Mouse (Mus musculus) lung, postnatal 0 days (tissue): ENCODE measurements at regions not wholly inside any gene's neighbourhood (a gene's known extent, or its start where the extent isn't known, plus 50 kb on each side); places are given as distances from the start of the nearest gene placed in this dataset.
"Not testable (repeated sequence)": the region's sequence is repeated elsewhere in the genome, so short reads cannot be mapped to it uniquely, and the experiment has no call there.

Source experiments
- ATAC-seq: fragments of 200-750 bp; cut with Nextera tagmentation; 2 replicates; pipeline ENCODE4 v1.8.0; 2017; ENCODE audit warnings: moderate library complexity
- DNase-seq: peaks from one replicate; pipeline ENCODE4 v3.0.0-alpha.2; 2016; ENCODE audit warnings: low spot score
- H3K27ac ChIP-seq: fragments of 300-500 bp; sonication (generic); 2 replicates; pipeline ENCODE4 v1.5.1; 2014; ENCODE audit warnings: antibody characterized with exemption, mild to moderate bottlenecking, low read length, mixed read lengths
- H3K27me3 ChIP-seq: fragments of 300-500 bp; sonication (generic); replicated peaks from 2 replicates; pipeline ENCODE4 v1.6.1; 2014; ENCODE audit warnings: low read length, mixed read lengths; ENCODE audit not compliant: insufficient read depth
- H3K36me3 ChIP-seq: fragments of 300-500 bp; sonication (generic); 2 replicates; pipeline ENCODE4 v1.6.1; 2014; ENCODE audit warnings: low read length, mixed read lengths; ENCODE audit not compliant: insufficient read depth
- H3K4me1 ChIP-seq: fragments of 300-500 bp; sonication (generic); 2 replicates; pipeline ENCODE4 v1.6.1; 2014; ENCODE audit warnings: antibody characterized with exemption, low read depth, low read length, mixed read lengths; ENCODE audit not compliant: insufficient read depth
- H3K4me2 ChIP-seq: fragments of 300-500 bp; sonication (generic); replicated peaks from 2 replicates; pipeline ENCODE4 v1.6.1; 2014; ENCODE audit warnings: low read depth, mild to moderate bottlenecking, low read length, moderate library complexity, mixed read lengths
- H3K4me3 ChIP-seq: fragments of 300-500 bp; sonication (generic); 2 replicates; pipeline ENCODE4 v1.5.1; 2014; ENCODE audit warnings: low read depth, low read length
- H3K9ac ChIP-seq: fragments of 300-500 bp; sonication (generic); replicated peaks from 2 replicates; pipeline ENCODE4 v1.6.1; 2014; ENCODE audit warnings: low read depth, mild to moderate bottlenecking
- H3K9me3 ChIP-seq: fragments of 300-500 bp; sonication (generic); 2 replicates; pipeline ENCODE4 v1.6.1; 2016; ENCODE audit warnings: low read length, mixed read lengths
- CTCF ChIP-seq: IDR thresholded peaks from 2 replicates; pipeline ENCODE4 v1.5.1; 2016; ENCODE audit warnings: antibody characterized with exemption, mild to moderate bottlenecking
- EP300 ChIP-seq: IDR thresholded peaks from 2 replicates; pipeline ENCODE4 v1.6.1; 2016; ENCODE audit warnings: antibody characterized with exemption, mild to moderate bottlenecking, control low read depth
- WGBS: fragments of 180-500 bp; shearing (Covaris S2); extraction: QIAGEN DNeasy Blood & Tissue Kit; methylation state at CpG from one replicate; pipeline ENCODE4 v1.1.7; 2014; 5-methylcytosine and 5-hydroxymethylcytosine counted together

DNA sequence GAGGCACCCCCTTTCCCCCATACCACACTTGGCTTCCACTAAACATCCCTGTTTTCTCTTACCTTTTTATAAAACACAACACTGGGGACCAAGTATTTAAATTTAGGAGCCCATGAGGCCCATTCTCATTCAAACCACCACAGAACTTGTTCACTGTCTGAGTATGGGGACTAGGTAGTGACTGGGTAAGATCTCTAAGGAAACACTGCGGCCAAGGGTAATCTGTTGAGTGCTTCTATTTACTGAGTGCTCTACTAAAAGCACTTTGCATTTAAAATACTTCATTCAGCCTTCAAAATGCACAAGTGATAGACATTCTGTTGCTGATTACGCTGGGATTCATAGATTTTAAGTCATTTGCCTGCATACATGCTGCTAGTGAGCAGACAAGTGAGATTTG is 141.4 kb upstream of the Trim24 start:
- TF ChIP-seq CTCF (no peak), EP300 (no peak)
- no peak for ATAC-seq
- Histone ChIP-seq H3K27me3 (no peaks in the 10 kb centered on the region), H3K9me3 (no peaks in the 10 kb centered on the region), H3K36me3 (no peaks in the 10 kb centered on the region), H3K9ac (no peak overlapping the region), H3K4me2 (no peak overlapping the region), H3K4me1 (no peaks in the 10 kb centered on the region), H3K4me3 (no peak overlapping the region), H3K27ac (no peak overlapping the region)
- no peak for DNase-seq
- WGBS = 87% methylated on average over 2 of the region's 2 CpGs

DNA sequence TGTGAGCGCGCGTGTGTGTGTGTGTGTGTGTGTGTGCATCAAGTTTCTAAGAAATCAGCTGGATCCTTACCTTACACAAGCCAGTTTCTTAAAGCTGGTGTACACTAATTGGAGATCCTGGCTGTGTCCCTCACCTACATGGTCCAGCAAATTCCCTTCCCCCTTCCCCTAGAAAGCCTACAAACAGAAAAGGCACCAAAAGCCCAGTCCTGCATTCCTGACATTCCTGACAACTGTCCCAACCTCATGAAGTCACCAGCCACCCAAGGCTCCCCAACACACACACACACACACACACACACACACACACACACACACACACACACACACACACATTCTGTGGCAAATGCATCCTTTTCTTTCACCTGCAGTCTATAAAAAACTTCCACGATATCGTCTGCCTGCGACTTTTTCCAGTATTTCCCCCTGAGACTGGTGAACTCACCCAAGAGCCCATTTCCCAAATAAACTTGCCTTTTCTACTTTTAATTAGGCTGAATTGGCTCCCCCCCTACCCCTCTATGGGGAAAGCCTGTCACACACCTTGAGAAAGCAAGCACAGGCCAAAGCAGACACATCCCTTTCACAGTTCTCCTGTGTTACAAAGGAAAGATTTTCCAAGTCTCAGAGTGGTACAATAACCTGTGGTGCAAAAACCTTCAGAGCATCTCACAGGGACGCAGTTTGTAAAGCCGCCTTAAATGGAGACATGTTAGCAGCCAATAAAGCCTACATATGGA is 139.9 kb upstream of the Trim24 start:
- no peak for TF ChIP-seq EP300
- no peak for TF ChIP-seq CTCF
- Histone ChIP-seq H3K36me3 (no peaks in the 10 kb centered on the region), H3K4me3 (no peak overlapping the region), H3K9me3 (no peaks in the 10 kb centered on the region), H3K4me1 (no peaks in the 10 kb centered on the region), H3K27me3 (no peaks in the 10 kb centered on the region), H3K4me2 (no peak overlapping the region), H3K9ac (no peak overlapping the region), H3K27ac (no peak overlapping the region)
- ATAC-seq (no peak), DNase-seq (peak; percentile 21)
- 65% methylated on average over 8 of the region's 8 CpGs for WGBS

DNA sequence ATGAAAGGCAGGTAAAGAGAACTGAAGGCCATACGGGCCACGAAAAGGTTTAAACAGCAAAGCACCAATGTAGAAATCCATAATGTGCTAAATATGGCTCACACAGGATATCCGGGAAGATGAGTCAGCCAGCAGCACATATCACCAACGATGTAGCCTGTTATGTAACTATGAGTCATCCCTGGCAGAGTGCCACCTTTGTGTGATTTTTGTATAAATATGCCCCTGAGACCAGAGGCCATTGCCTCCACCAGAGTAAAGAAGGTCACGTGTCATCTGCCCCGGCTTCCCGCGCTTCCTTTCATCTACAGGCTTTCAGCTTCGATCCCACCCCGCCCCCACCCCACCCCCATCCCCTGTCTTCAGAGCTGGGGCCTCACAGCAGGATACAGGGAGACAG is 138.2 kb upstream of the Trim24 start:
- TF ChIP-seq CTCF (no peak), EP300 (peak; percentile 98)
- H3K4me1 ChIP-seq = no peaks in the 10 kb centered on the region
- no peak overlapping the region for H3K27ac ChIP-seq
- H3K4me3 ChIP-seq = no peak overlapping the region
- H3K4me2 ChIP-seq = no peak overlapping the region
- no peaks in the 10 kb centered on the region for H3K27me3 ChIP-seq
- H3K36me3 ChIP-seq = no peaks in the 10 kb centered on the region
- DNase-seq (peak; percentile 93), ATAC-seq (peak; percentile 92)
- H3K9me3 ChIP-seq = no peaks in the 10 kb centered on the region
- no peak overlapping the region for H3K9ac ChIP-seq
- 30% methylated on average over 10 of the region's 10 CpGs for WGBS

DNA sequence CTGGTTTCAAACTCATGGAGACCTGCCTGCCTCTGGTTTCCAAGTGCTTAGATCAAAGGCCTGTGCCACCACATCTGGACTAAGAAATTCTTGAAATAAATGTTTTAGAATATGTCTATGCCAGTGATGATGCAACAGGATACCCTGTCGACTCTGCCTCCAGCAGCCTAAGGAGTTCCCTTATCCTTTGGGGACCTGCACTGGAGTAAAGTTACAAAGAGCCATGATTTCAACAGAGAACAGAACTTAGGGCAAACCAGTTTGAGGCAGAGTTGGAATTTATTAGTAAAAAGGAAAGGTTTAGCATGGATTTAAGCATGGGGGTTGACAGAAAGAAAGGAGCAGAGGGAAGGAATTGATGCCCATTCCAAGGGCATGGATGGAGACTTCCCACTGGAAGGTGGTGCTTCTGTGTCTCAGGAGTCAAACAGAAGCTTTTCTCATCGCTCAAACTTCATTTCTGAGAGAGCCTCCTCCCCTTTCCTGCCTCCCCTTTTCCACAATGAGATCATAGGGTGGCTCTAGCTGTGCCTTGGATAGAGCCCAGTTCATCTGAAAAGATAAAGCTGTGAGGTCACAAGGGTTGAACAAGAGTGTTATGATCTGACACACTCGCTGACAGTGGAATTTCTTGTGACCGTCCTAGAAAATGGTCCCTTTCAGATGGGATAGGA is 135.2 kb upstream of the Trim24 start:
- H3K27ac ChIP-seq = 0 out of 2 replicates have a peak overlapping the region, but pooled peaks have one; percentile 11
- ATAC-seq = peak; percentile 73
- TF ChIP-seq EP300 (peak; percentile 78), CTCF (no peak)

DNA sequence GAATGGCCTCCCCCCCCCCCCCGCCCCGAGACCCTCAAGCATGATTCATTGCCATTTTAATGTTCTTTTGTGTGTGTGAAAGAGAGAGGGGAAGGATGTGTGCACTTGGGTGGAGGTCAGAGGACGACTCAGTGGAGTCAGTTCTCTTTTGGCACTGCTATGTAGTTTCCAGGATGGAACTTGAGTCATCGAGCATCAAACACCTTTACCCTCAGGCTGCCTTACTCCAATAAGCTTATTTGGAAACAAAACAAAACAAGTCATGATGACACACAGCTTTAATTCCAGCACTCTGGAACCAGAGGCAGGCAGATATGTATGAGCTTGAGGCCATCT is 134.7 kb upstream of the Trim24 start:
- no peak overlapping the region for H3K9ac ChIP-seq
- WGBS = 82% methylated on average over 4 of the region's 4 CpGs
- H3K4me3 ChIP-seq = no peak overlapping the region
- no peaks in the 10 kb centered on the region for H3K9me3 ChIP-seq
- ATAC-seq (peak; percentile 74), DNase-seq (peak; percentile 52)
- H3K4me1 ChIP-seq = no peaks in the 10 kb centered on the region
- TF ChIP-seq EP300 (peak; percentile 55), CTCF (no peak)
- H3K4me2 ChIP-seq = no peak overlapping the region
- H3K36me3 ChIP-seq = no peaks in the 10 kb centered on the region
- H3K27me3 ChIP-seq = no peaks in the 10 kb centered on the region
- no peak overlapping the region for H3K27ac ChIP-seq

More for the DNA sequence above, 135.2 kb upstream of the Trim24 start:
- Histone ChIP-seq H3K36me3 (no peaks in the 10 kb centered on the region), H3K4me1 (no peaks in the 10 kb centered on the region), H3K27me3 (no peaks in the 10 kb centered on the region), H3K9me3 (no peaks in the 10 kb centered on the region), H3K4me3 (no peak overlapping the region), H3K4me2 (no peak overlapping the region), H3K9ac (no peak overlapping the region)
- DNase-seq = peak; percentile 60
- WGBS = 60% methylated on average over 4 of the region's 4 CpGs

DNA sequence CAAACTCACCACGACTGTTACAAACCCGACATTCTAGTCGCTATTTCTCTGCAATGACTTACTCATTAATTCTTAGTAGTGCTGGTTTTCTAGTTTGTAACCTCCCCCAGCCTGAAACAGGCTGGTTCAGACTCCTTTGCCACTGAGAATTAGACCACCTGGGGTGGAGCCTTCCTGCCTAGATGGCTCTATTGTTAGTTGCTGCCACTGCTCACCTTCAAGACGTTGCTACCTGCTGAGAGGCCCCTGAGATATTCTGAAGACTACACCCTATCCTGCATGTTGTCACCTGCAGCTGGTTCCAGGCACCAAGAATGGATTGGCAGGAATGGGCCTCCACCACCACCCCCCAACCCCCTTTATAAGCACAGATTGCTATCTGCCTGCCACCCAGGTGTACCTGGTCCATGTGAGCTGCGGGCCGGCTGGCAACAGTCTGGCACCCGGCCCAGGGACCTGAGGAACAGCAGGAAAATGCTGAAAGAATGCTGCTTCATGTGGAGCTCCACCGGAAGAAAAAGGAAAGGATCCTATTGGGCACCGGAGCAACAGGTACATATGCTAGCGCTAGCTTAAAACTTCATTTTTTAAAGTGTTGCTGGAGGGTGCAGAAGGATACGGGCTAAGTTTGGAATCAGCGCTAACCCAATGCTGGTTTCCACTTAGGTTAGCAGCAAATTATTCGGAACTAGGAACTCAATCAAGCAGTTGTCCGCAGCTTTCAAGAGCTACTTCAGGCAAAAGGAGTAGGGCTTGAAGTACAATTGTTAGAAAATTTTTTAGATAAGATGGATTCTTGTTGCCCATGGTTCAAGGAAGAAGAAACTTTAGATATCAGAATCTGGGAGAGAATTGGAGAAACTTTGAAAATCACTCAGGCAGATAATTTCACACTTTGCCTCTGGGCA is 129.4 kb upstream of the Trim24 start:
- peak; percentile 65 for DNase-seq
- H3K27ac ChIP-seq = no peak overlapping the region
- H3K4me2 ChIP-seq = peak overlapping the region; percentile 23; the same call in 1 of the 2 replicates

DNA sequence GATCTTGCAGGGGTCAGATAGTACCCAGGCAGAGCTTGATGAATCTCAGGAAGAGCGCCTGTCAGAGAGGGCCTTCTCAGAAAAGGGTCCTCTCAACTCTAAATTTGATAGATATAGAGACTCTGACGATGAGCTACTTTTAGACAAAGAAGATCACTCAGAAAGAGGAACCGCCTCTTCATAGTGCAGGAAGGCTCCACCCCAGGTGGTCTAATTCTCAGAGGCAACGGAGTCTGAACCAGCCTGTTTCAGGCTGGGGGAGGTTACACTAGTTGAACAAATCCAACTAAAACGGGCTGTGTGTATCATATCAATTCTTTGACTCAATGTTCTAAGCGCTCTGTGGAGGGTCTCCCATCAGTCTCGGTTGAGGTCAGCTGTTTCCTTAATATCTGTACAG is 128.7 kb upstream of the Trim24 start:
- not testable (repeated sequence) for H3K36me3 ChIP-seq, H3K27ac ChIP-seq, H3K4me1 ChIP-seq, H3K9me3 ChIP-seq, ATAC-seq, H3K9ac ChIP-seq, H3K27me3 ChIP-seq, DNase-seq, H3K4me2 ChIP-seq, H3K4me3 ChIP-seq
- 58% methylated on average over 7 of the region's 7 CpGs for WGBS

More for the DNA sequence above, 129.4 kb upstream of the Trim24 start:
- Histone ChIP-seq H3K4me1 (no peaks in the 10 kb centered on the region), H3K9ac (no peak overlapping the region), H3K36me3 (no peaks in the 10 kb centered on the region), H3K27me3 (no peaks in the 10 kb centered on the region), H3K4me3 (no peak overlapping the region), H3K9me3 (no peaks in the 10 kb centered on the region)
- TF ChIP-seq CTCF (no peak), EP300 (peak; percentile 74)
- ATAC-seq = peak; percentile 57
- WGBS = 52% methylated on average over 14 of the region's 14 CpGs
